Mouse (Mus musculus) brain, embryonic 14.5 days (tissue): ENCODE measurements around the gene Tmem189.

Source experiments
- CTCF ChIP-seq: fragments of 200-500 bp; IDR thresholded peaks from 2 replicates; pipeline ENCODE4 v1.5.1; 2012; ENCODE audit warnings: inconsistent platforms, mild to moderate bottlenecking, moderate library complexity, borderline replicate concordance; ENCODE audit not compliant: insufficient read depth, insufficient read length; ENCODE audit errors: extremely low read depth
- POLR2A ChIP-seq: fragments of 200-500 bp; IDR thresholded peaks from 2 replicates; pipeline ENCODE4 v1.6.1; 2012; ENCODE audit warnings: mild to moderate bottlenecking, inconsistent platforms, borderline replicate concordance; ENCODE audit not compliant: poor library complexity, insufficient read depth, insufficient read length, severe bottlenecking; ENCODE audit errors: extremely low read depth

DNA sequence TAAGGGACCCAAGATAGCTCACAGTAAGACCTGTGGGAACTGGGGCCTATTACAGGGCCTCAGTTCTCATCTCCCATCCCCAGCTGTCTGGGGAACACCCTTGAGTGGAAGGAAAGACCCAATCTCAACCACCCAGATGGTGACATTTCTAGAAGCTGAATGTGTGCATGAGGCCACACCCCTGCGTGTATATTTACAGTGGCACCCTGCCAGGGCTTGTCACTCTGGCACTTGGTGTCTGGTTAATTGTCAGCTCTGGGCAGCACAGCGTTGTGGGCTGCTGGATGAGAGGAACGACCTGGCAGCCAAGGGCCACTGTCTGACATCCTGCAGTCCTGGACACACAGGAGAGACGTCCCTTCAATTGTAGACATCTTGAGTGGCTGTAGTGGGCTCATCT is 60.8 kb downstream of the Tmem189 start:
- TF ChIP-seq CTCF (no peak), POLR2A (no peak)
